Mouse (Mus musculus) kidney, adult 2 months (tissue): ENCODE data around the gene Gm49396.

Source experiments
- CTCF ChIP-seq: fragments of 200-500 bp; conservative IDR thresholded peaks from 2 replicates; pipeline ENCODE4 v1.5.1; 2011; ENCODE audit warnings: low read depth, mild to moderate bottlenecking, control low read depth, low read length, moderate library complexity, mixed read lengths; ENCODE audit not compliant: insufficient read depth, insufficient read length
- POLR2A ChIP-seq: fragments of 200-500 bp; IDR thresholded peaks from one replicate; pipeline ENCODE4 v1.6.1; 2011; ENCODE audit warnings: low read depth, low read length, control low read depth

DNA sequence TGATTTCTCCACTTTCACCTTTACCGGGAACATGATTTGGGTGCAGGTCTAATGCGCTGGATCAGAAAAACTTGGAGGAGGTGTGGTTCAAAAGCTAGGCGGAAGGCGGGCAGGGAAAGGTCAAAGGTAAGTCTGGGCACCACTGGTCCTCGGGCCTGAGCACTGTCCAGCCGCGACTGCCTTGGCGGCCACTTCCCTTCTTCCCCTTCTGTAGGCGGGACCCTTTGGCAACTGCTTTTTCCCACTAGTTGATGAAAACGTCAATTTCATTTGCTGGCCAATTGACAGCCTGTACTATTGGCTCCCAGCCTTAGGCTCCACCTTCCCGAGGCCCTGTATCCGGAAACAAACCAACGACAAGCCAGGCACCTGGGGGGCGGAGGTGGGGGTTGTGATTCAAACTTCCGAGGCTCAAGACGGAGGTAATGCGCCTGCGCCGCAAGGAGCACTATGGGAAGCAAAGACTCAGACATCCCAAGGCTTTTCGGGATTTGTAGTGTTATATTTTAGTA lies 3.6 kb upstream of the Gm49396 start, which contains the start of gene Lin37:
- TF ChIP-seq CTCF (no peak), POLR2A (no peak)
